Mouse (Mus musculus): ENCODE measurements around the gene Gm614. TPM values are rescaled to one million over a fixed set of nuclear protein-coding genes. Genes with fewer than 3 reads are reported as not detected.

Gm614 gene
- 0.64 and 1.1 TPM in 2 replicates for polyA plus RNA-seq (2015; fragmentation: Nextera tagmentation; extraction: Ambion mirVana)

GRCm38 (mm10) chrX:101263892-101264291 lies at the start of gene Gm614:
Gene Gm614 (minus strand): TSS chrX:101263992.
- no peak for DNase-seq (ENCODE audit: low spot score)

DNA sequence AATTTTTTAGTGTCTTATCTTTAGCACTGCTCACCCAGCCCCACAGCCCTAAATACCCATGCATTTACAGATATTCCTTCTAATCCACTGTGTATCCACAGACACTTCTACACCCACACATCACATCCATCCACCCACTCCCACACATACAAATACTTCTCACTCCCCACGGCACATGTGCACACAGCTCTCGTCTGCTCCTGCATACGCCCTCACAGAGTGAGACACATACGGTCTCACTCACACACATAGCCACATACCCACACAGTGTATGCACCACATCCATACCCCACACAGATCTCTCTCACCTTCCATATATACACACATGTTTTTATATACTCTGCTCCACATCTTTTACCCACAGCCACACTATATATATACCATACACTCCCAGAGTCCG lies 45.5 kb upstream of the Gm614 start:
- DNase-seq (ENCODE audit: low spot score), result no peak

- DNase-seq (ENCODE audit: low spot score), result no peak
Observed at GRCm38 (mm10) chrX:101304646-101305045, 40.9 kb upstream of the Gm614 start.

DNA sequence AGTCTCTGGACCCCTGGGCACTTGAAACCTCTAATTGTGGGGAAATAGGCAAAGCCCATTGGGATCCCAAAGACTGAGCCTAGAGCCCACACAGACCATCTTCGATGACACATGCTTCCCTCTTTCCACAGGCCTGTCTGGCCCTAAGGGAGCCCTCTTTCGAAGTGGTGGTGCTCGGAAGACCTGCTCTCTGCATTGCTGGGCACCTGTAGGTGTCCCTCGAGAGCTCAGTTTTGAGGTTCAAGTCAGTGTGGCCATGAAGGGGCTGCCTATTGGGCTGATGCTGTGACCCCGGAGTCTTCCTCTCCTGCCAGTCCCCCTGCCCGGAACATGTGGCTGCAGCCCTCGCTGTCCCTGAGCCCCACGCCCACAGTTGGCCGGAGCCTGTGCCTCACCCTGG lies 37.9 kb upstream of the Gm614 start:
- DNase-seq (ENCODE audit: low spot score), result no peak

- DNase-seq (ENCODE audit: low spot score), result no peak
Observed at GRCm38 (mm10) chrX:101300427-101301030, 36.7 kb upstream of the Gm614 start.

GRCm38 (mm10) chrX:101299473-101300426 lies 36.0 kb upstream of the Gm614 start:
- DNase-seq (ENCODE audit: low spot score), result no peak

GRCm38 (mm10) chrX:101299055-101299454 lies 35.3 kb upstream of the Gm614 start, which contains the start of gene Nlgn3:
Gene Nlgn3 (plus strand): TSS chrX:101299168.
- no peak for DNase-seq (ENCODE audit: low spot score)

DNA sequence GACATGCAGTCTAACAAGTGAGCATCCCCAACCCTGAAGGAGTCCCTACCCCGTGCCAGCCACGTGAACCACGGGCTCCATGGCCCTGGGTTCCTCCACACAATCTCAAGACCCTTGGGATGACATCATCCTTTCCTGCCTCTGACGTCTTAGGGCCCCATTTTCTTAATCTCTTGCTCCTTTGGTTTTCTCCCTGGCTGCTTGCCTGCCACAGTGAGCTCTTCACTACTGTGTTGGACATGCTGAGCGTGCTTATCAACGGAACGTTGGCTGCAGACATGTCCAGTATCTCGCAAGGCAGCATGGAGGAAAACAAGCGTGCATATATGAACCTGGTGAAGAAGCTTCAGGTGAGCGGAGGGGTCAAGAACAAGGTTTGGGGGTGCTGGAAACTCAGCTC lies 26.3 kb upstream of the Gm614 start:
- DNase-seq (ENCODE audit: low spot score), result no peak

GRCm38 (mm10) chrX:101289037-101289436 lies 25.2 kb upstream of the Gm614 start:
- DNase-seq (ENCODE audit: low spot score), result no peak

GRCm38 (mm10) chrX:101288432-101288831 lies 24.6 kb upstream of the Gm614 start:
- DNase-seq (ENCODE audit: low spot score), result no peak

DNA sequence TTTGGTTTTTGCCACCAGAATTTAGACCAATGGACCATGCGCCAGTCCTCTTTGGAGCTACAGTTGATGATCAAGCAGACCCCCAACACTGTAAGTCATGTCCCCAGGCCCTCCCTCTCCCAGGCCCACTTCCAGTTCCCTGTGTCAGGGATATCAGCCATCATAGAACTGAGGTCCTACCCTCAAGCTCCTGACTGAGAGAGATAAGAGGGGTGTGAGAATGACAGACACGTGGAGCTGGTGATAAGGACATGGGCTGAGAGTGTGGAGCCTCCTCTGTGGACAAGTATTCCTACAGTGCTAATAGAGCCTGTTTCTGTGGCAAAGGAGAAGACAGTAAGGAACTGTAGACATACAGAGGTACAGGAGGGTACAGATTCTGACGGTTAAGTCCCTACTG lies 23.8 kb upstream of the Gm614 start:
- DNase-seq (ENCODE audit: low spot score), result no peak

GRCm38 (mm10) chrX:101285953-101286670 lies 22.3 kb upstream of the Gm614 start:
- DNase-seq (ENCODE audit: low spot score), result no peak

GRCm38 (mm10) chrX:101285534-101285933 lies 21.7 kb upstream of the Gm614 start:
- peak; percentile 61 for DNase-seq (ENCODE audit: low spot score)

- DNase-seq (ENCODE audit: low spot score), result no peak
Observed at GRCm38 (mm10) chrX:101282813-101283212, 19.0 kb upstream of the Gm614 start.

DNA sequence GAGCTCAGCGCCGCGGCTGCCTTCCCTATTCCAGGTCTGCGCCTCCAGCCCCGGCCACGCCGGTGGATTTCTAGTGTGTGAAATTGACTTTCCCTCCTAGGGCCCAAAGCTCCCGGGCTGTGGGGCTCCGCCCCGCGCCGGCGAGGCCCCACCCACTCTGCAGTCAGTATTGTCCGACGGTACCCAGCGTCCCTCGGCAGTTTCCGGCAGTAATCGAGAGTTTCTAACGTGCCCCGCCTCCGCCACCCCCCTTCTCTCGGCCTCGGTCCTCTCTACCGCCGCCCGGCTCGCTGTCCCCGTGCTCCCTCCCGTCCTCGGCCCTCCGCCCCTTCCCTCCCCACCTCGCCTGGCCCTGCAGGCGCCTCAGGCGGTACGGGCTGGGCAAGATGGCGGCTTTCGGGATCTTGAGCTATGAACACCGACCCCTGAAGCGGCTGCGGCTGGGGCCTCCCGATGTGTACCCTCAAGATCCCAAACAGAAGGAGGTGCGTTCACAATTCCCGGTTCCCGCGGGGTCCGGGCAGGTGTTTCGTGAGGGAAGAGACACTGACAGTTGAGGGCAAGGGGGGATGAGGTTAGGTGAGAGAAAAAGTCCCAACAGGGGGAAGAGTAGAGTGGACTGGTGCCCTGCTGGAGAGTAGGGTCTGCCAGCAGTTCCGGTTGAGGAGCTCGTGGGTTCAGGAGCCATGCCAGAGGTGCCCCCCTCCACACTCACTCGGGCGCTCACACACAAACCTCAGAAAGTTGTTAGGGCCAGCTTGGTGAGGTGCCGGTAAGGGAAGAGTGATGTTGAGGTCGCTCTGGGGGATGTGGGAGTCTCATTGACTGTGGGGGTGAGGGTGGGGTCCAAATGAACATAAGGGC lies 10.3 kb upstream of the Gm614 start, which contains the start of gene Med12:
Gene Med12, plus strand, starts transcription at position 156 of the 864 bp plus-strand sequence.
- DNase-seq (ENCODE audit: low spot score), result peak; percentile 83

DNA sequence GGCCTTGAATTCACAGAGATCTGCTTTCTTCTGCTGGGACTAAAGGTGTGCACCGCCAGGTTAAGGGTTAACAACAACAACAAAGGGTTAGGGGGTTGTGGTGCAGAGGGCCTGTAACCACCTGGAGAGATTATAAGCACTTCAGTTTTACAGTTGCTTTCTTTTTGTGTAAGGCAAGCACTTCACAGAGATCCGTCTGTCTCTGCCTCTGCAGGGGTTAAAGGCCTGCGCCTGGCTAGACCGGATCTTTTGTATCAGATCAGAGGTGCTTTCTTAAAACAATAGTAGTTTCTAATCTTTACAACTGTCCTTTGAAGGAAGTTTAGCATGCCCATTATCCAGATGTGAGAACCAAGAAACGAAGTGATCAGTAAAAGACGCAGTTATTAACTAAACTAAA lies 9.6 kb upstream of the Gm614 start:
- DNase-seq (ENCODE audit: low spot score), result peak; percentile 45

DNA sequence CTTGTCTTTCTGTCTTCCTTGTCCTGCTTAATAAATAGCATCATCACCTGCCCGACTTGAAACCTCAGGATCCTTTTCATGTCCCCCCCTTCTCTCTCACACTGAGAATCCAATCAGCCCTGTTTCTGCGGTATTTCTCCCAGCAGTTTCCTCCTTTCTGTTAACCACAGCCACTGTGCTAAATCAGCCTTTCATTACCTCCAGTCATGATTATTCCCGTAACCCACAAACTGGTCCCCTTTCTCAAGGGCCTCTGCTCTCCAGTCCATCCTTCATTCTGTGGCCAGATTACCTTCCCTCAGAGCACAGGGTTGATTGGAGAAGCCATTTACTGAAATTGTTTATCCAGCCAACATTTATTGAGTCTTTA lies 4.9 kb upstream of the Gm614 start, which contains the start of gene Gm20489:
Gene Gm20489, minus strand, starts transcription at position 269 of the 370 bp plus-strand sequence.
- DNase-seq (ENCODE audit: low spot score), result no peak

DNA sequence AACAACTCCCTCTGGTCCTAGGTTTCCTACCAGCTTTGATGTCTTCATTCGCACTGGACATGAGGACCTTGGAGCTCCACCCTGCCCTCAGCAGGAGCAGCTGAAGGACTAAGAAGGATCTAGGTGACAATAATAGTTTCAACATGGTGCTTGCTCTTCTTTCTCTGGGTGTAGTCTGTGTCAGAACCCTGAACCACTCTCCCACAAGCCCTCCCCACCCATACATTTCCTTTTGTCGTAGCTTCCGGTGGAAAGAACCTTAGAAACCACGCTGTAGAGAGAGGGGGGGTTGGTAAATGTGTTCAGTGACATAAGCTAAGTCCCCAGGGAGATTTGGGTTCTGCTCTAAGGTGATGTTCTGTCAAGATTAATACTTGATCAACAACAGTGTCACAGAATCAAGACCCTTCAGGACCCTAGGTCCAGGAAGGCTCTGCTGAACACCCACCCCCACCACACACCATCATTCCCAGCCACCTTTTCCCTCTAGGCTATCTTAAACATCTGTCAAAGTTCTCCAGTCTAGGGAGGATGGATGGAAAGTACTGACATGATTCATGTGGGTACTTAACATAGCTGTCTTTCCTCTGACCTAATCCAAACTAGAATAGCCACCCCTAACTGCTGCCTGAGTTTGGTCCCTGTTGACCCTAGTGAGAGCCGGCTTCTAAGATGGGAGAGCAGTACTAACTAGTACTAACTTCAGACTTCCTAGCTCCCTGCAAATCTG lies 4.4 kb upstream of the Gm614 start, which contains the start of gene Il2rg:
Gene Il2rg, minus strand, starts transcription at position 231 of the 730 bp plus-strand sequence.
- peak; percentile 78 for DNase-seq (ENCODE audit: low spot score)

GRCm38 (mm10) chrX:101266631-101267030 lies 2.8 kb upstream of the Gm614 start:
- DNase-seq (ENCODE audit: low spot score), result no peak

Data from thymus, postnatal 0 days (tissue).